Mouse (Mus musculus) liver, postnatal 0 days (tissue): ENCODE results near the gene Dennd4b. TPM values are rescaled to one million over a fixed set of nuclear protein-coding genes. Genes with fewer than 3 reads are reported as not detected.
"Not testable (repeated sequence)": the region's sequence is repeated elsewhere in the genome, so short reads cannot be mapped to it uniquely, and the experiment has no call there.

ENCODE experiments used
- ATAC-seq: fragments of 200-750 bp; cut with Nextera tagmentation; 2 replicates; pipeline ENCODE4 v1.8.0; 2017; ENCODE audit warnings: mild to moderate bottlenecking, moderate library complexity
- DNase-seq: peaks from one replicate; pipeline ENCODE4 v3.0.0-alpha.2; 2016
- H3K27ac ChIP-seq: fragments of 300-500 bp; sonication (generic); 2 replicates; pipeline ENCODE4 v1.5.1; 2014; ENCODE audit warnings: antibody characterized with exemption, moderate library complexity, mild to moderate bottlenecking, low read depth
- H3K27me3 ChIP-seq: fragments of 300-500 bp; sonication (generic); 2 replicates; pipeline ENCODE4 v1.6.1; 2014; ENCODE audit warnings: low read length, control low read depth, mixed read lengths; ENCODE audit not compliant: insufficient read depth
- H3K36me3 ChIP-seq: fragments of 300-500 bp; sonication (generic); replicated peaks from 2 replicates; pipeline ENCODE4 v1.6.1; 2014; ENCODE audit warnings: mild to moderate bottlenecking, control low read depth, low read length, moderate library complexity, mixed read lengths; ENCODE audit not compliant: insufficient read depth
- H3K4me1 ChIP-seq: fragments of 300-500 bp; sonication (generic); 2 replicates; pipeline ENCODE4 v1.6.1; 2014; ENCODE audit warnings: antibody characterized with exemption, mild to moderate bottlenecking, control low read depth; ENCODE audit not compliant: insufficient read depth
- H3K4me2 ChIP-seq: fragments of 300-500 bp; sonication (generic); 2 replicates; pipeline ENCODE4 v1.6.1; 2014; ENCODE audit warnings: low read depth, mild to moderate bottlenecking, low read length, moderate library complexity, mixed read lengths
- H3K4me3 ChIP-seq: fragments of 300-500 bp; sonication (generic); 2 replicates; pipeline ENCODE4 v1.5.1; 2014; ENCODE audit warnings: low read depth, low read length
- H3K9ac ChIP-seq: fragments of 300-500 bp; sonication (generic); replicated peaks from 2 replicates; pipeline ENCODE4 v1.6.1; 2014; ENCODE audit warnings: mild to moderate bottlenecking, moderate library complexity
- H3K9me3 ChIP-seq: fragments of 300-500 bp; sonication (generic); 2 replicates; pipeline ENCODE4 v1.6.1; 2016; ENCODE audit warnings: mild to moderate bottlenecking, control low read depth, low read length, mixed read lengths
- CTCF ChIP-seq: sonication (generic); IDR thresholded peaks from 2 replicates; pipeline ENCODE4 v1.5.1; 2016; ENCODE audit warnings: antibody characterized with exemption, low read depth
- EP300 ChIP-seq: IDR thresholded peaks from 2 replicates; pipeline ENCODE4 v1.6.1; 2016; ENCODE audit warnings: antibody characterized with exemption, low read depth, mild to moderate bottlenecking
- WGBS: fragments of 180-500 bp; shearing (Covaris S2); extraction: QIAGEN DNeasy Blood & Tissue Kit; methylation state at CpG from one replicate; pipeline ENCODE4 v1.1.7; 2014; ENCODE audit not compliant: insufficient replicate concordance; 5-methylcytosine and 5-hydroxymethylcytosine counted together
- polyA plus RNA-seq: library from polyadenylated mRNA; unstranded; fragments of >200 nt; fragmentation: Nextera tagmentation; extraction: Ambion mirVana; gene quantifications from 2 replicates; pipeline ENCODE4 v1.2.1, GENCODE M21; 2015

Dennd4b gene
- polyA plus RNA-seq, 1 experiment from 2014 or later: 2.0 TPM

DNA sequence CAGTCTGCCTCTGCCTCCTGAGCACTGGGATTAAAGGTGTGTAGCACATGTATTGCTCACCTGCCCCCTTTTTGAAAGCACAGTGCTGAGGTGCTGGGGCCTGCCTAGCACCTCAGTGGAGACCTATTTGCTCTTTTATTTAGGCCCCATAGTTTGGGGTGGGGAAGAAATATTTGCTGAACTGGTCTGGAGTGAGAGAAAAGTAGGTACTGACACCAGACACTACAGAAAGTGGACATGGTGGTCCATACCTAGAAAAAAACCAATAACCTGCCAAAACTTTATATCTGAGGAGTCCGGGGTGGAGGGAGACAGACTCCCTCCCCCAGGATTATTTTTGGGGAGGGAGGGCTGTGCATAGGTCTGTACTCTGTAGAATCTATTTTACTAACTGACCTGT, 11.8 kb upstream of the Dennd4b start:
- ATAC-seq, H3K27ac ChIP-seq, H3K27me3 ChIP-seq, H3K4me3 ChIP-seq, H3K9ac ChIP-seq, DNase-seq, H3K4me2 ChIP-seq, H3K9me3 ChIP-seq: not testable (repeated sequence)
- peaks cover 14% of the 10 kb centered on the region for H3K36me3 ChIP-seq
- H3K4me1 ChIP-seq: peaks cover 18% of the 10 kb centered on the region
- WGBS: 35% methylated on average over 1 of the region's 1 CpGs

DNA sequence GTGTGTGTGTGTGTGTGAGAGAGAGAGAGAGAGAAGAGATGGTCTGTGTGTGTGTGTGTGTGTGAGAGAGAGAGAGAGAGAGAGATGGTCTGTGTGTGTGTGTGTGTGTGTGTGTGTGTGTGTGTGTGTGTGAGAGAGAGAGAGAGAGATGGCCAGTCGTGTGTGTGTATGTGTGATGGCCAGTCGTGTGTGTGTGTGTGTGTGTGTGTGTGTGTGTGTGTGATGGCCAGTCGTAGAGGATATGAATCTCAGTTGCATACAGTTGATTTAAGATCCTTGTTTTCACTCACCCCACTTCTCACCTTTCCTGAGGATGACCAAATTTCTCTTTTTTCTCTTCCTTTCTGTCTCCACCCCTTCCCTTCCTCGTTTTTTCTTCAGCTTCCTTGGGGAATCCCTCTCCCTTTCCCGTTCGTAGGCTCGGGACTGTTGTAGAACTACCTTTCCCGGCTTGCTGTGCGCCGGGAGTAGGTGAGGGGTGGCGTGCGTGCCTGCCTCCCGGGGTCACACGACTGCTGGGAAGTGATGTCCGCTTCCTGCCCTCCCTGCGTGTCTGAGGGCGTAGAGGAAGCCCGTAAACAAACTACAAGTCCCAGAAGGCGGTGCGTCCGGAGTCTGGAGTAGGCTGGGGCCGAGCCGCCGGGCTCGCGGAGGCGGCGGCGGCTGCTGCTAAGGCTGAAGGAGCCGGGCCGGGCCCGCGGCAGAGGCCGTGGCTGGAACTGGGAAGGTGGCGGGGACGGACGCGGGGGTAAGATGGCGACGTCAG, 11.1 kb upstream of the Dennd4b start, which contains the start of gene Crtc2:
Gene Crtc2 (plus strand): TSS at position 511 of the 766 bp plus-strand sequence.
- peak within 1 kb of the TSS; percentile 98 for H3K9ac ChIP-seq
- peaks cover 19% of the 10 kb centered on the region for H3K36me3 ChIP-seq
- peak within 1 kb of the TSS; percentile 94 for H3K4me2 ChIP-seq
- ATAC-seq: peak; percentile 94
- H3K4me1 ChIP-seq: peaks cover 18% of the 10 kb centered on the region
- WGBS: 3% methylated on average over 40 of the region's 40 CpGs
- H3K27ac ChIP-seq: peak within 1 kb of the TSS; percentile 90
- no peaks in the 10 kb centered on the region for H3K27me3 ChIP-seq
- H3K4me3 ChIP-seq: peak within 1 kb of the TSS; percentile 99
- TF ChIP-seq EP300 (peak; percentile 54; the same call in 1 of the 2 replicates), CTCF (no peak)
- H3K9me3 ChIP-seq: no peaks in the 10 kb centered on the region
- DNase-seq: peak; percentile 95

- Histone ChIP-seq H3K27me3 (no peaks in the 10 kb centered on the region), H3K4me2 (peak overlapping the region; percentile 94), H3K4me1 (peaks cover 15% of the 10 kb centered on the region), H3K27ac (peak overlapping the region; percentile 90), H3K4me3 (peak overlapping the region; percentile 99), H3K36me3 (peaks cover 27% of the 10 kb centered on the region), H3K9ac (peak overlapping the region; percentile 98), H3K9me3 (no peaks in the 10 kb centered on the region)
- peak; percentile 68 for ATAC-seq
- DNase-seq: peak; percentile 68
- TF ChIP-seq EP300: no peak
- no peak for TF ChIP-seq CTCF
- 2% methylated on average over 41 of the region's 41 CpGs for WGBS
These were observed 10.4 kb upstream of the Dennd4b start for GRCm38 (mm10) chr3:90254419-90255193.

GRCm38 (mm10) chr3:90255194-90255565, 9.8 kb upstream of the Dennd4b start:
- Histone ChIP-seq H3K27ac (peak overlapping the region; percentile 90), H3K36me3 (peaks cover 32% of the 10 kb centered on the region), H3K4me2 (peak overlapping the region; percentile 94), H3K27me3 (no peaks in the 10 kb centered on the region), H3K4me1 (peaks cover 15% of the 10 kb centered on the region), H3K9me3 (no peaks in the 10 kb centered on the region), H3K9ac (peak overlapping the region; percentile 98), H3K4me3 (peak overlapping the region; percentile 99)
- ATAC-seq (no peak), DNase-seq (no peak)
- WGBS: 8% methylated on average over 2 of the region's 2 CpGs
- no peak for TF ChIP-seq CTCF
- TF ChIP-seq EP300: no peak

DNA sequence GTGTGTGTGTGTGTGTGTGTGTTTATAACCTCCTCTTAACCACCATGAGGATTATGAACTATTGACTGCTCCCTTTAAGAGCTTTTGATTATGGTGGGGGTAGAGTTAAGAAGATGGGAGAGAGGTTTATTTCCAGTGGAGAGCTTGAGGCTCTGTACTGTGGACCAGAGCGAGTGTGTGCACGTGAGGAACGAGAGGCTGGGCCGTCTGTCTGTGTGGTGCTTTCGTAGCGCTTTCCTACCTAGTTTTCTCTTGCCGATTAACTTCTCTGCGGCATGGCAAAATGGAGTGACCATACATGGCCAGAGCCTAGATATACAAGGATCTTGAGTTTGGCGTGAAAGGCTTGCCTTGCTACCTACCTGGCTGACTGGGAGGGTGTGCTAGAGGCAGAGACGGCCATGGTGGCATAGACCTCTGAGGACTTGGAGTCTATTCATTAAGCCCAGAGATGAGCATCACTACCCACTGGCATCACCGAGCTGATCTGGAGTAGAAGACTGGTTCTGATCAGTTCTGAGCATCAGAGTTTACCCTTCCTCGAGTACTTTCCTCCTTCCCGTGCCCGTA, 9.1 kb upstream of the Dennd4b start:
- no peak for TF ChIP-seq EP300
- no peak for TF ChIP-seq CTCF
- 90% methylated on average over 14 of the region's 14 CpGs for WGBS
- Histone ChIP-seq H3K9me3 (no peaks in the 10 kb centered on the region), H3K27ac (no peak overlapping the region), H3K4me2 (peak overlapping the region; percentile 94), H3K27me3 (no peaks in the 10 kb centered on the region), H3K36me3 (peaks cover 34% of the 10 kb centered on the region), H3K4me1 (peaks cover 15% of the 10 kb centered on the region), H3K4me3 (no peak overlapping the region), H3K9ac (no peak overlapping the region; the same call in 1 of the 2 replicates)
- ATAC-seq: no peak
- no peak for DNase-seq
